Mouse (Mus musculus) CD8-positive naive resting alpha-beta T cell, adult 2 months (primary cell): ENCODE data around the gene Tas2r135.

Experiments
- DNase-seq, 2 experiments: peaks; one replicate each; pipeline ENCODE4 v3.0.0; 2022; ENCODE audit warnings: low read depth in 2 of 2, low spot score in 2 of 2

The Tas2r135 gene

DNA sequence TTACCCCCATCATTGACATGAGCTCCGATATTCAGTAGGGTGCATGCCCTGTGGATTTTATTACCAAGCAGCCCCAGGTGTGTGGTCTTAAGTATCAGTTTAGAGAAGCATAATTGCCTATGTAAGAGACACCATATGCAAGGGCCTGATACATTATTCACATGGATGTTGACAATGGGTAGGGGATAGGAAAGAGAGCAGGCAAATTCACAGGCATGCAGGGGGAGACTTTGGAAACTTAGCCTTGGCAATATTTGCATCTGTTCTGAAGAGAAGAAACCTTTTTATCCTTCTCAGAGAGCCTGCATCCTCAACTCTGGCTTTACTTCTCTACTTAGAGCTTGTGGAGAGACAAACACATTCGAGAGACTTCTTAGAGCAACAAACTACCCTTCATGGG lies at the start of gene Tas2r135:
Gene Tas2r135 (plus strand): TSS at position 301 of the 400 bp plus-strand sequence.
- DNase-seq, result no peak

DNA sequence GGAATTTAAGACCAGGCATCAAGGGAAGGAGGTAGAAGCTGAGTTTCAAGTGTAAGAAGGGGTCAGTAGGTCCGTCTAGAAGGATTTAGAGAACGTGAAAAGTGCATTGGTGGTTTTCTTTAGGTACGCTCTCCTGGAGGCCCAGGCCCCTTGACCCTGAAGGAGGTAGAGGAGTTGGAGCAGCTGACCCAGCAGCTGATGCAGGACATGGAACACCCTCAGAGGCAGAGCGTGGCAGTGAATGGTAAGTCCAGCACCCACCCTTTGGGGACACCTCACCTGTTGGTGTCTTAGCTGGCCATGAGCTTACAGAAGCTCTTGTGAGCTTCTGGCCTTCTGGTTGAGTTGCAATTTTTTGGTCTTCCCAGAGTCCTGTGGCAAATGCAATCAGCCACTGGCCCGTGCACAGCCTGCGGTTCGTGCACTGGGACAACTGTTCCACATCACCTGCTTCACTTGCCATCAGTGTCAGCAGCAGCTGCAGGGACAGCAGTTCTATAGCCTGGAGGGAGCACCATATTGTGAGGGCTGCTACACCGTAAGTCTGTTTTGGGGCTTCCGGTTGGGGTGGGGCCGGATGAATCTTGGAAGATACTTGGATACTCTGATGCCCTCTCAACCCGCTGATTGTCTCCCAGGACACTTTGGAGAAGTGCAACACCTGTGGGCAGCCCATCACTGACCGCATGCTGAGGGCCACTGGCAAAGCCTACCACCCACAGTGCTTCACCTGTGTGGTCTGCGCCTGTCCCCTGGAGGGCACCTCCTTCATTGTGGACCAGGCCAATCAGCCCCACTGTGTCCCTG lies 49.2 kb upstream of the Tas2r135 start:
- no peak for DNase-seq

DNA sequence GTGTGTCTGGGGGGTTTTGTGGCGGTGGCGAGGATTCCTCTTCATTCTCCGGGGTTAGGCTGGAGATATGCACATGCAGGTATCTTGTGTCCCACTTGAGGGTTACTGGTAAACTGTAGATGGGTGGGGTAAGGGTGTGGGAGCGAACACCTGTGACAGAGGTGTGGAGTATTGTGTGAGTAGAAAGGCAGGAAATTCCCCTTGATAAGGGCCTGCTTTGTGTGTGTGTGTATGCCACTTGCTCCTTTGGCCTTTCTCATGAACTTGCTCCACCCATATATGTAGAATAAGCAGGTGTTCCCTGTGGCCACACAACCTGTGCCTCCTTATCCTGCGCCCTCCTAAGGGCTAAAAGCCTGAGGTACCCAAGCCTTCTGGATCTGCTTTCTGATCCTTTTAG lies 48.3 kb upstream of the Tas2r135 start:
- DNase-seq, result no peak

DNA sequence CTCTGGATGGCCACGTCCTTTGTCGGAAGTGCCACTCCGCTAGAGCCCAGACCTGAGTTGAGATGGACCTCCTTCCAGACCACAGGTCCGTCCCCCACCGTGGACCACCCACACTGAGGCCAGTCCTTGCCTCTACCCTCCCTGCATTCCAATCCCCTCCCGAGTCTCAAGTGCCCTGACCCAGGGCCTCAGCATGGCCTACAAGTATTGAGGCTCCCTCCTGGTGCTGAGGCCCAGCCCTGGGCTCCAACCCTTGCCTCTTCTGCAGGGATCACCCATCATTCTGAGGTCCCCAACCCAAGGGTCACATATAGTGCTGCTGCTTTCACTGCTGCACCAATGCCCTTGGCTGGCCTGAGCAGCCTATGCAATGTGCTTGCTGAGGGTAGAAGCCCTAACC lies 47.3 kb upstream of the Tas2r135 start:
- DNase-seq, result no peak

DNA sequence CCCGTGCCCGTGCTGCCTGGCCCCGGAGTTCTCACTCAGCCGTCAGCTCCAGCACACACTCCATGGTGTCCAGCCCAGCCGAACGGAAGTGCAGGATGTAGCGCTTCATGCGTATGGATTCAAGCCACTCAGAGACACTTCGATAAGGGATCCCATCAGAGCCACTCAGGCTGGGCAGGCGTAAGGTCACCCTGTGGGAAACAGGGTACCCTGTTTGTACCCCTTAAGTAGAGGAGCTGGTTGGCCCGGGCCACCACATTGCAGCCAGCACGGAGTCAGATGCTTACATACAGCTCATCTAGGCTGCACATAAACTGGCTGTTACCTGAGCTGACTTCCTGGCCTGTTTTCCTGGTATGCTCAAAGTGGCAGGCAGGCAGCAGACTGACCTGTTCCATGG lies 46.3 kb upstream of the Tas2r135 start:
- DNase-seq, result no peak

DNA sequence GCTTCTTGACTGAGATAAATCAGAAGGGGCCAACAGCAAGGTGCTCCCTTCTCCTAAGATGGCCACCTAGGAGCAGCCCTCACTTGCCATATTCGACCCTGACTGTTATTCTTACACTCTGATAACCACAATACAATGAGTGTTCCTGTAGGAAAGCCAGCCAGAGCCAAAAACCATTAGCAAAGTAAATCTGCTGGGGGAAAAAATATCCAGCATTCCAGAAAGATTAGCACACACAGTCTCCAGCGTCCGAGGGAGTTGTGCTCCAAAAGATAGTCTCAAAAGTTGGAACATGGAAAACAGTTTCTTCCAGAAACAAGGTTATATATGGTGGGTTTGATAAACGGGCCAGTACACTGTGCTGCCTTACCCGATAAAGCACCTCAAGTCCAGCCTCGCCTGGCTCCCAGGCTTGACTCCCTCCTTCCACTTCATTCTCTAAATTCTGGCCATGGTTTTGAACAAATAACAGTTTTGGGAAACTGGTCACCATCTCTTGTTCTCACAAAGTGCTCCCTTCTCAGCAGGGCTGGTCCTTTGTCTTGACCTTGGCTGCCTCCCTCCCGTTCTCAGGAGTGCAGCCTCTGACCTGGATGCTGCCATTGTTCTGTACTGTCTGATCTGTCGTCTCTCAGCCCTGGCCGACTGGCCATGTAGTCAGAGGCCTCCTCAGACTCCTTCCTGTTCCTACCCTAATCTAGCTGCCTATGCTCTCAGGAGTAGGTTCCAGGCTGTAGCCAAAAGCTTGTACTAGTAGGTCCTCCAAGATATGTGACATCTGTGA lies 45.7 kb upstream of the Tas2r135 start:
- DNase-seq, result no peak

DNA sequence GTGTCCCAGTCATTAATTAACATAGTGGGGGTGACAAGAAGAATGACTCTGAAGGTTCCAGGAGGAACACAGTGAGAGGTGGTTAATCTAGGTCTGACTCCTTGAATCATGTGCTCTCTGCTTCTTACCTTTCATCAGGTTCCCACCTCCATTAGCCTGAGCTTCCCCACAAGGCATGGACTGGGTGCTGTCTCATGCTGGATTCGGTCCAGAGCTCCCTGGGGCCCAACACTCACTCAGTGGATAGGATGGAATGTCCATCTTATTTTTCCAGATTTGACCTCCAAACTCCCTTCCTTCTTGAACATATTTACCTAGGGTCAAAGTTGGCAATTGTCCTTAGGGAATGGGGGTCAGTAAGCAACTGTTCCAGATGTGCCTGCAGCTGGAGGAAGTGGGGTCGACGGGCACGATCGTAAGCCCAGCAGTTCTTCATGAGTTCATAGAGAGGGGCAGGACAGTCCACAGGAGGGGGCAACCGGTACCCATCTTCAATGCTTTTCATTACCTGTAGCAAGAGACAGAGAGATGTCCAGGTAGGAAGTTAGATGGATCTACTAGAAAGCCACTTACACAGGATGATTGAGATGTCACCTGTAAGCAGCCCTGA lies 44.9 kb upstream of the Tas2r135 start:
- no peak for DNase-seq

DNA sequence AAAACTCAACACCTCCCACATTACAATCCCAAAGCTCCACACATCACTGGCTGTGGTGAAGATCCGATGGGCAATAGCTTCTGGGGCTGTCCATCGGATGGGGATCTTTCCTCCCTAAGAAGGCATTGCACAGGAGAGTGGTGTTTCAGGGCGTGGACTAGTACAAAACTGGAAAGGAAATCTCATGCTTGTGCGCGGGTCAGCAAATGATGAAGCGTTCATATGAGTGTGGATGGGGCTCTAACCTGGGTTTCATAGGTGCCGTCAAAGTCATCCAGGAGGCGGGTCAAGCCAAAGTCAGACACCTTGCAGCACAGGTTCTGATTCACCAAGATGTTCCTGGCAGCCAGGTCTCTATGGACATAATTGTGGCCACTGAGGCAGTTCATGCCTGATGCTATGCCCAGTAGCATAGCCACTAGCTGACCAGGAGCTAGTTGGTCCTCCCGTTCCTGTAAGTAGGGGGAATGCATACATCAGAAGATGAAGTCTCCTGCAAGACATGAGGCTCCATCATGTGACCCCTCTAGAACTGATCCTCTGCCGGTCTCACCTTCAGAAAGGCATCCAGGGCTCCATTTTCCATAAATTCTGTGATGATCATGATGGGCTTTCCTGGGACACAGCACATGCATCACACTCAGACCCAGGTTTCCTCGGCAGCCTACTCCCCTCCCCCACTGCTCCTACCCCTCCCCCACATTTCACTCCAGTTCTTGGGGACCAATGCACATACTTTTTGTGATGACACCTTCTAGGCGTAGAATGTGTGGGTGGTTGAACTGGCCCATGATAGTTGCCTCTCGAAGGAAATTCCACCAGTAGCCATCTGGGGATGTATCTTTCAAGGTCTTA lies 44.0 kb upstream of the Tas2r135 start:
- DNase-seq, result no peak

DNA sequence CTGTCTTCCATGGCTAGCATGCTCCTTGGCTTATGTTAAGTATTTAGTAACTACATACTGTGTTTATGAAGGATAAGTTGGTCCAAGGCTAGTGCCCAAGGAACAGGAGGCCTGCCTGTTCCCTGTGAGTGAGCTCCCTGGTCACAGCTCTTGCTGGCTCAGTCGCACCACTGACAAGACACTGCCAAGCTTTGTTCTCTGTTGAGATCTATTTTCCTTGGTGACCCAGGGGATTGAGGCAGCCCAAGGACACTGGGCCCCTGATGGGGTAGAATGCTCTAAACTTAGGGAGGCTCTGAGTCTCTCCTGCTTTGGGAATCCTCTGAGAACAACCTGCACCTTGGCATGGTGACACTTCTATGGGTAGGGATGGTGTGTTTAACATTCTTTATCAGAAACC lies 43.2 kb upstream of the Tas2r135 start:
- no peak for DNase-seq

DNA sequence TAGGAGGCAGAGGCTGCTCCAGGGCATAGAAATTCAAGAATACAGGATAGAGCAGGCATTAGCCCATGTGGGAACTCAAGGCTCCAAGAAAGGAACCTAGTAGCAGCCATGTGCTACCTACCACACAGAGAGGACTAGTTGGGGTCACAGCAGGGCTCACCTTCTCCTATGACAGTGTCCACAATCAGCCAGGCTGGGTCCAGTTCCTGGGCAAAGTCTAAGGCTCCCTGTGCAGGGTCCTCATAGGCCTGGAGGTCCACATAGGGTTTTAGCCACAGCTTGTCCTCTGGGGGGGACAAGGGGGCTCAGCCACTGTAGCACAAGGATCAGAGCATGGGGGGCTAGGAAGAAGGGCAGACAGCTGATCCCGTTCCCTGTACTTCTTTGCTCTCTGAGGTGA lies 42.7 kb upstream of the Tas2r135 start:
- no peak for DNase-seq

DNA sequence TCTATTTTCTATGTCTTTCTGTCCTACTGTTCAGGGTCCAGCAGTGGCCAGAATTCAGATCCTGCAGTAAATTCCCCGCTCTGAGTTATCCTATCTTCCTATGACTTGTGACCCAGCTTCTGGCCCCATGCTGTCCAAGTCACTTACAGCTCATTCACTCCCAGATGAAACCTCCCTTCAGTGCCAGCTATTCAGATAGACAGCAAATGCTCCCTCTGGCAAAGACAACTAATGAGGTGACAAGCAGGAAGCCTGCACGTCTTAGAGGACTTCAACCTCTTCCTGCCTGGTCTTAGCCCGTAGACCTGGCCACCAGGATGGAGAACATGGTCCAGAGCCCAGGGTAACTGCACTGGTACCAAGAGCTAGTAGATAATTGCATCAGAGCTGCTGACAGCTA lies 42.3 kb upstream of the Tas2r135 start:
- no peak for DNase-seq

DNA sequence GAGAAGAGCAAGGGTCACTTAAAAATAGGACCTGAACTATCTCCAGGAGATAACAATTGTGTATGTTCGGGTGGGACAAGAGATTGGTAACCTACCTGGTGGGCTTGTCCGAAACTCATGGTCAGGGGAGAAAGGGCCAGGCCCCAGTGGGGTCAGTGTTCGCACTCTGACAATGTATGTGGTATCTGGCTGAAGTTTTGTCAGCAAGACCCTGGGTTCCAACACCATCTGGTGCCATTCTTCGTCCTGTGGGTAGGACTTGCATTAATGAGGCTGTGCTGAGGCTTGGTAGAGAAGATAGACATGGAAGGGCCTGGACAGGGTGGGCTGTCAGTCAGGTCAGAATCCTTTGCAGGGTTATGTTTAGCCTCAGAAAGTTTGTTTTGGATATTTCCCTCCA lies 41.2 kb upstream of the Tas2r135 start:
- DNase-seq, result no peak

DNA sequence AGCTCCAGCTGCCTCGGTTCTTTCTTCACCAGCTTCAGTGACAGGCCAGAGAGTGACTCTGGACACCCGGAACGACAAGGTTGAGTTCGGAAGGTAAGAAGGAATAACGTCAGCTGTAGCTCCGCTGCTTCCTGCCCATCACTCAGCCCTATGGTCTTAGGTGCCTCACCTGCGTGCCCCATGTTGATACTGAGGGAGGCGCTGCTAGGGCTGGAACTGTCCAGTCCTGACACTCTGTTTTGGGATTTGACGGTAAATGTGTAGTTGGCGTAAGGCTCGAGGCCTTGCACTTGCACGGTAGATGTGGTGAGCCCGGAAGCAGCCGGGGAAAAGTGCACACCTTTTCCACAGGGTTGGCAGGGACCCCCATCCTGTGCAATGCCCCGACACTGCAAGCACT lies 40.6 kb upstream of the Tas2r135 start:
- DNase-seq, result no peak

DNA sequence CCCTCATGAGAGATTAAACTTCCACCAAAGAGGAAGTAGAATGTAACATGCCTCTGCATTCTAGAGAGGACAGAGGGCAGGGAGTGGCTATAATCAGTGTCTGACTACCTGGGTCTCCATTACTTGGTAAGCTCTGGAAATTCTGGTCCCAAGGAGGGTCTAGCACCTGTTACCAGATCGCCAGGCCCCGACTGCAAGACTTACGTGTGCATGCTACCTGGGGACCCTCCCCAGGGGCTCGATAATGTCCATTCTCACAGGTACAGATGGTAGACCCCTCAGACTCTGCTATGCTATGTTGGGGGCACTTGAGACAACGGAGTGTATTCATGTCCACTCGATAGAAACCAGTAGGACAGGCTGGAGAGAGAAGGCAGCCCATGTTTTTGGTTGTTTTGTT lies 40.0 kb upstream of the Tas2r135 start:
- DNase-seq, result no peak

DNA sequence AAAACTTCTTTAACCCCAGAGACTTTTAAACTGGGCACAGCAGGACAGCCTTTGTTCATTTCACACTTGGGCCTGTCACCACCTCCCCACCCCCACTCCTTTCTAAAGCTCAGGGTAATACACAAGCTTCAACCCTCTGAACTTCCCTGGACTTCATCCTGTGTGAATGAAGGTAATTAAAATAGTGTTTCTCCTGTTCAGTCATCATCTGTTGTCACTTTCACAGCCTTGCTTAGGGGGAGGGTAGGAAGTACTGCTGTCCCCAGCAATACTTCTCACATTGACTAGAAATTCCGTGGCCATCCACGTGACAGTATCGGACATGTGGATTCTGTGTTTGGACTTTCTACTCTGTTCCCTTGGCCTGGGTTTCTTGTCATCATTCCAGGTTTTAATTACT lies 35.4 kb upstream of the Tas2r135 start:
- no peak for DNase-seq

DNA sequence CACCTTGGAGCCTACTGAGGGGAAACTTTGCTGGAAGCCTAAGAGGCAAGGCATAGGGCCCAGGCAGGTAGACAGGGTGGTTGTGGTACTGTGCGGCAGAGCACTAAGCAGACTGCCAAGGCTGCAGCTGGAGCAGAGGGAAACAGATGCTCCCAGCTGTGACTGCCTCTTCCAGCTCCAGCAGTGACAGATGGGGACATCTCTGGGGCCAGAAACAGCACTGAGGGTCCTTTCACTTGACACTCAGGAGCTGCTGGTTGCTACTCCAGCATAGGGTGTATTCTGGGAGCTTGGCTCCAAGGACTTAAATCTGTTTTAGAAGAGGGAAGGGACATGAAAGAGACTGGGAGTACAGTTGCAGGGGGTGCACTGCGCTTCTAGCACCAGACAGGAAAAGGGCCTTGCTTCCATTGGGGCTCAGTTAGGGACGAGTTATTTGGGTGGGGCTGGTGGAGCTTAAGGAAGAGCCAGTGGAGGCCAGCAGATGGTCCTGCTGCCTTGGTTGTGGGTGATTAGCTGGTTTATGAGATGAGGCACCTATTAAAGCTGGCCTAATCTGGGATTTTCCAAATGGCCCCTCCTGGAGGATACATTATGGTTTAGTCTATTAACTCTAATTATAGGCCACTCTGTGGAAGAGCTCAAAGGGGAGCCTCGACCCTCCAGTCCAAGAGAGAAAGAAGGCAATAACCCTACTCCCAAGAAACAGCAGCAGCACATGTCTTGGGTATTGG lies 34.4 kb upstream of the Tas2r135 start:
- DNase-seq, result no peak

DNA sequence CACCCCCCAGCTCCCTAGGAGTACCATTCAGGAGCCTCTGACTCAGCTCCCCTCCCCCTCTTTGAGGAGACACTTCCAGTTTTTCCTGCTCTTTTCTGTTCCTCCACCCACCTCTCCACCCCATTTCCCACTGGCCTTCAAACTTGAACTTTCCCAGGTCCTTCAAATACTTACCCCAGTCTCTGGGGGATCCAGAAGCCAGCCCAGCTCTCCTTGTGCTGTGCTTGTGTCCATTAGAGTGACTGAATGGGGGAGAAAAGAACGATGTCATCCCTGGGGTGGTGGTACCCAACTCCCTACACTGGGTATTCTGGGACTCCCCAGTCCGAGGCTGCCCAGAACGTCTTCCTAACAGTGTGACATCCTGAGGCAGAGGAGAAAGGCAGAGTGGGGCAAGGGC lies 33.2 kb upstream of the Tas2r135 start:
- no peak for DNase-seq

DNA sequence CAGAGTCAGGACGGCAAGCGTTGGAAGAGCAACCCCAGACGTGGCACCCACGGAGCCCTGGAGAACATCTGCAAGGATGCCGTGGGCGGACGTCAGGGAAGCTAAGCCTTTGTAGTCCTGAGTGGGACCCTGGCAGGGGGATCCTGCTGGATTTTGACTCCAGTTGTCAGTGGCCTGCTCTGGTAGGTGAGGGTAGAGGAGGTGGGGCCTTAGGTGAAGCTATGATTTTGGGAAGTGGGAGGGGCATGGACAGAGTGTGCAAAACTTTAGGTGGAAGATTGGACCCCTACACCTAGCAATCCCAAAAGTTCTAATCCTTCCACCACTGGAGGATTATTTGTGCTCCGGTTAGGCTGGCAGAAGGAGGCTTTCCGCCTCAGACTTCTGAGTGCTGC lies 32.8 kb upstream of the Tas2r135 start:
- DNase-seq, result no peak

DNA sequence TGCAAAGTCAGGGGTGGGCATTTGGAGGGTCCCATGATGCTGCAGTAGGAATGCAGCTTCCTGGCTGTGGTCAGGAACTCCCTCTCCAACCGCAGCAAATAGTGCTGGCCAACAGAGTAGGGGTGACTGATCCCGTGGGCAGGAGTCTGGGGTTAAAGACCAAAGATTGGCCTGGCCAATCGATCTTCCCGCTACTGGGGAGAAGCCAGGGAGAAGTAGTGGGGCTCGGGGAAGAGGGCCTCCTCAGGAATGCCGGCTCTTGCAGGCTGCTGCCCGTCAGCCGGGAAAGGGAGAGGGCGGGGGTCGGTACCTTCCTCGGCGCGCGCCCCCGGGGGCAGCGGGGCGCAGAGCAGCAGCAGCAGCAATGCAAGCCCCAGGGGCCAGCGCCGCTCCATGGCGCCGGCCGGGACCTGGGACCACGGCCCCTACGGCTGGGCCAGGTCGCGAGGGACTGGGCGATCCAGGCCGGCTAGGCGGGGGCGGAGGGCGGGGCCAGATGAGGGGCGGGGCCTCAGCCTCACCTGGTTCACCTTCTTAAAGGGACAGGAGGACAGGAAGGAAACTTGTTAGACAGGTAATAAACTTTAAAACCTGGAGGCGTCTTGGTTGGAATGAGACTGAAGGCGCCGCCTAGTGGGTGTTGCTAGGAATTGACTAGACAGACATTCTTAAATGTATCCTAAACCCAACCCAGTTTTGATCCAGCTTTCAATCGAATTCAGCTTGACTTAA lies 32.3 kb upstream of the Tas2r135 start, which contains the start of gene Epha1:
Gene Epha1 (minus strand): TSS at position 453 of the 732 bp plus-strand sequence.
- peak; percentile 50 to 63 for DNase-seq
